Mouse (Mus musculus): ENCODE measurements at regions not wholly inside any gene's neighbourhood (a gene's known extent, or its start where the extent isn't known, plus 50 kb on each side); places are given as distances from the start of the nearest gene placed in this dataset.

GRCm38 (mm10) chr12:16392851-16393250 is 217.9 kb downstream of the Lpin1 start:
- TF ChIP-seq CTCF (IDR thresholded peaks at IDR 0.05; ENCODE audit: borderline replicate concordance, extremely low read depth, insufficient read depth, insufficient read length) (no peak), POLR2A (IDR thresholded peaks at IDR 0.05; ENCODE audit: borderline replicate concordance, extremely low read depth, insufficient read depth, insufficient read length, poor library complexity, severe bottlenecking) (no peak)
- no peak for DNase-seq (ENCODE audit: low read depth)

GRCm38 (mm10) chr12:16391630-16392269 is 219.0 kb downstream of the Lpin1 start:
- peak; percentile 68 for DNase-seq (ENCODE audit: low read depth)
- no peak for TF ChIP-seq POLR2A (IDR thresholded peaks at IDR 0.05; ENCODE audit: borderline replicate concordance, extremely low read depth, insufficient read depth, insufficient read length, poor library complexity, severe bottlenecking)
- no peak for TF ChIP-seq CTCF (IDR thresholded peaks at IDR 0.05; ENCODE audit: borderline replicate concordance, extremely low read depth, insufficient read depth, insufficient read length)

- no peak for TF ChIP-seq CTCF (IDR thresholded peaks at IDR 0.05; ENCODE audit: borderline replicate concordance, extremely low read depth, insufficient read depth, insufficient read length)
- no peak for TF ChIP-seq POLR2A (IDR thresholded peaks at IDR 0.05; ENCODE audit: borderline replicate concordance, extremely low read depth, insufficient read depth, insufficient read length, poor library complexity, severe bottlenecking)
- no peak for DNase-seq (ENCODE audit: low read depth)
These were observed 219.6 kb downstream of the Lpin1 start for GRCm38 (mm10) chr12:16391163-16391562.

DNA sequence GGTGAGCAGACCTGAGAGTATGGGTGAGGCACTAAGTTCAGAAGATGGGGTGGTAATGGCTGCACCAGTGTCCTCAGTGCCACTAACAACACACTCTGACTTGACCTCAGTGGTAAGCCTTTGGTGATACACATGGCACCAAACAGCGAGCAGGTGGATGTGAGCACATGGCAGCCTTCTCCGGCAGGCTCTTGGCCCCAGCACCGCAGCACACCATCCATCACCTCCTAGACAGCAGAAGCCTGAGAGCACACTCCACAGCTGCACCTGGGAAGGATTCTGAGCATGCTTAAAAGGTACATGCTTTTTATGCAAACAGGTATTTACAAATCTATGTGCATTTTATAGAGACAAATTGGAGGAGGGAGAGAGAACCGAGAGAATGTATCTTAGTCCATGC is 223.7 kb downstream of the Lpin1 start:
- TF ChIP-seq POLR2A (IDR thresholded peaks at IDR 0.05; ENCODE audit: borderline replicate concordance, extremely low read depth, insufficient read depth, insufficient read length, poor library complexity, severe bottlenecking) (no peak), CTCF (IDR thresholded peaks at IDR 0.05; ENCODE audit: borderline replicate concordance, extremely low read depth, insufficient read depth, insufficient read length) (no peak)
- no peak for DNase-seq (ENCODE audit: low read depth)

DNA sequence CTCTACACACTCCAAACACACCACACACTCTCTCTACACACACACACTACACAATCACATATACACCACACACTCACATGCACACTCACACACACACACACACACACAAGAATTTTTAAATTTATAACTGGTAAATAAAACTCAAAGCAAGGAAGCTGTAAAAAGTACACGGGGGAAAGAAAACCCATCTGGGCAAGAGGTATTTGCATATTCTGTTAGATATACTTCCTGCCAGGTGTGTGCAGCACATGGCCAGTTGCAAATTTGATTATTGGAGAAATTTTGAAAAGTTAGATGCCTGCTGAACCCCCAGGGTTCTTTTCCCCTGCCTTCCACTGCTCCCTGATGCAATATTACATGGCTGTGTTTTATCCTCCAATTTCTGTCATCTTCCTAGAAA is 226.4 kb downstream of the Lpin1 start:
- no peak for DNase-seq (ENCODE audit: low read depth)
- TF ChIP-seq POLR2A (IDR thresholded peaks at IDR 0.05; ENCODE audit: borderline replicate concordance, extremely low read depth, insufficient read depth, insufficient read length, poor library complexity, severe bottlenecking) (no peak), CTCF (IDR thresholded peaks at IDR 0.05; ENCODE audit: borderline replicate concordance, extremely low read depth, insufficient read depth, insufficient read length) (no peak)

GRCm38 (mm10) chr12:16383499-16383935 is 227.2 kb downstream of the Lpin1 start:
- TF ChIP-seq POLR2A (IDR thresholded peaks at IDR 0.05; ENCODE audit: borderline replicate concordance, extremely low read depth, insufficient read depth, insufficient read length, poor library complexity, severe bottlenecking) (no peak), CTCF (IDR thresholded peaks at IDR 0.05; ENCODE audit: borderline replicate concordance, extremely low read depth, insufficient read depth, insufficient read length) (no peak)
- no peak for DNase-seq (ENCODE audit: low read depth)

DNA sequence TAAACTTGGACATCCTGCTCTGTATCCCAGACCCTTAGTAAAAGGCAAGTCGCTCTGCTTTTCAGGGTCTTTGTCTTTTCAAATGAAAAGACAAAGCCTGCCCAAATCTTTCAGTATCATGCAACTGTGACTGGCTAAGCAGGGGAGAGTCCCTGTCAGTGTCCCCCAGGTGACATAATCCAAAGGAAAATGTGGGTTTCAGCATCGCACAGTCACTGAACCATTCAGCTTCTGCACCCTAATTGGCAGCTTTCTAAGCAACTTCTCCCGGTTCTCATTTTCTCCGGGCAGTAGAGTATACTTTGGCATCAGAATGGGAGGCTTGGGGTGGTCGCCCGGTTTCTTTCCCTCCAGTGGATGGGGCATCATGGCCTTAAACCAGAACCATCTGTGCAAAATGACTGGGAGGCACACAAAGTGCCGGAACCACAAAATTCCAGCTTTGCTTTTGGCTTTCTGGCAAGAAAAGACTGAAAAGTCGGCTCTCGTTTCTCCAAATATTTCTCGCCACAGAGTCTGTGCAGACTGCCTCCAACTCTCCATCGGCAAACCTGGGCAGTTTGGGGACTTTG is 228.3 kb downstream of the Lpin1 start:
- no peak for TF ChIP-seq CTCF (IDR thresholded peaks at IDR 0.05; ENCODE audit: borderline replicate concordance, extremely low read depth, insufficient read depth, insufficient read length)
- TF ChIP-seq POLR2A (IDR thresholded peaks at IDR 0.05; ENCODE audit: borderline replicate concordance, extremely low read depth, insufficient read depth, insufficient read length, poor library complexity, severe bottlenecking), result no peak
- no peak for DNase-seq (ENCODE audit: low read depth)

- TF ChIP-seq CTCF (IDR thresholded peaks at IDR 0.05; ENCODE audit: borderline replicate concordance, extremely low read depth, insufficient read depth, insufficient read length) (no peak), POLR2A (IDR thresholded peaks at IDR 0.05; ENCODE audit: borderline replicate concordance, extremely low read depth, insufficient read depth, insufficient read length, poor library complexity, severe bottlenecking) (no peak)
- DNase-seq (ENCODE audit: low read depth), result no peak
These were observed 229.7 kb downstream of the Lpin1 start for GRCm38 (mm10) chr12:16381026-16381425.

DNA sequence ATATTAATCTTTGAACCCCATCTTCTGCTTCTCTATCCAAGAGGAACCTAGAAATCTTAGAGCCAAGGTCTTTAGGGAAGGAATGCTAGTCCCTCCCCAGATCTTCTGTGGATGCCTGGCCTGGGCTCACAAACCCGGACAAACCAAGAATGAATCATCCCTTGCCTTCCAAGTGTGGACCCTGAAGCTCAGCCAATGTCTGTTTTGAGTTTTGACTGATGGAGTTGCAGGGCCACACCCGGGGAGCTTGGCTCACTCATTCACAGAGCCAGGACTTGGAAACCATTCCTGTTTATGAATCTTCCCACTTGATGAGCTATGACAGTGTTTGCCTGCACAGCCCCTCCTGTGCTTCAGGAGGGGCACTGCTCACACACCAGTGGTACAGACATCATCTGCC is 230.4 kb downstream of the Lpin1 start:
- TF ChIP-seq CTCF (IDR thresholded peaks at IDR 0.05; ENCODE audit: borderline replicate concordance, extremely low read depth, insufficient read depth, insufficient read length) (no peak), POLR2A (IDR thresholded peaks at IDR 0.05; ENCODE audit: borderline replicate concordance, extremely low read depth, insufficient read depth, insufficient read length, poor library complexity, severe bottlenecking) (no peak)
- DNase-seq (ENCODE audit: low read depth), result no peak

DNA sequence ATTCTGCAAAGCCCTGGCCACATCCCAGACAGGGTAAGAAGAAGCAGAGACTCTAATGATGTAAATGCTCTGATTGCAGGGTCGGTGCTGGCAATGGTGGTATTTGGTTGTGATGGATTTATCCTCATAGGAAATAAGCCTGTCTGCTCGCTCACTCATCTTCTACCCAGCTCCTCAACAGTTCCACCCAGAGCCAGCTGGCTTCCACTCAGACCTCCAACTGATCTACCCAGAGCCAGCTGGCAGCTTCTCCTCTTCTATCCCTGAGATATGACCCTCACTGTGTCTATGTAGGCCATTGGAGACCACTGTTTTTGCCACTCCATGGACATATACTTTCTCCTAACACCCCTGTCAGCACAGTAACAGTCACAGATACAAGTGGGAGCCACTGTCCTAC is 231.4 kb downstream of the Lpin1 start:
- TF ChIP-seq POLR2A (IDR thresholded peaks at IDR 0.05; ENCODE audit: borderline replicate concordance, extremely low read depth, insufficient read depth, insufficient read length, poor library complexity, severe bottlenecking) (no peak), CTCF (IDR thresholded peaks at IDR 0.05; ENCODE audit: borderline replicate concordance, extremely low read depth, insufficient read depth, insufficient read length) (no peak)
- DNase-seq (ENCODE audit: low read depth), result peak; percentile 26

DNA sequence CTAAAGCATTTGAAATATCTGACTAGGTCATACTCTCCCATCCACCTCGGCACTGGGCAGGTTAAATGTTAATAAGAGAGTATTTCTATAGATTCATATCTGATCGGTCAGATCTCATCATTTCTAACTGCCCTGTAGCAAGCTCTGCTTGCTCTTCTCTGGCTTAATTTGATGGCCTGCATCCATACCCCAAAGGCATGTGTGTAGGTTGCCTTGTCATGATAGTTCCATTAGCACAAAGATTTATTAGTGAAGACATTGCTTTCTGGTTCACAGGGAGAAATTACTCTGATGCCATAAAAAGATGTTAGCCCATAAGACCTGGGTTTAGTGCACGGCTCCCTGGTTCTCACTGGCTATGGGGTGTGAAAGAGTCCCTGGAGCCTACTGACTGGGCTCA is 232.3 kb downstream of the Lpin1 start:
- TF ChIP-seq POLR2A (IDR thresholded peaks at IDR 0.05; ENCODE audit: borderline replicate concordance, extremely low read depth, insufficient read depth, insufficient read length, poor library complexity, severe bottlenecking) (no peak), CTCF (IDR thresholded peaks at IDR 0.05; ENCODE audit: borderline replicate concordance, extremely low read depth, insufficient read depth, insufficient read length) (no peak)
- no peak for DNase-seq (ENCODE audit: low read depth)

Data from brain, embryonic 14.5 days (tissue).